Mouse (Mus musculus): ENCODE data around the gene Cactin. TPM values are rescaled to one million over a fixed set of nuclear protein-coding genes. Genes with fewer than 3 reads are reported as not detected.

Cactin gene
- polyA plus RNA-seq, 1 experiment from 2014 or later = 12.4 TPM

DNA sequence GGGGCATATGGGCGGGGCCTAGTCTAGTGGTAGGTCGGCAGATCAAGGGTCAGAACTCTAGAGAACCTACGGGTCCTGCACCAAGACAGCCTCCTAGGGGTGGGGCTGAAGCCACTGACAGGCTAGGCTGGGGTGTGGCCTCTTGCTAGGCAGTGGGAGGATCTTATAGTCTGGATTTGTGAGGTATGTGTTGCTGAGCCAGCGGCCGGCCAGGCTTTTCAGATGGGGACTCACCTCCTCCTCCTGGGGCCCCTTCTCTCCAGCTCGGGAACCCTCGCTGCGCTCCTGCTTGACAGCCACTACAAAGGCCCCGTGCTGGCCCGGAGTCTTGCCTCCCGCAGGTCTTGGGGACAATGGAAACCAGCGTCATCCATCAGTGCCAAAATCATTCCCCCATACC, 28.2 kb downstream of the Cactin start:
- peaks cover 47% of the 10 kb centered on the region for H3K4me1 ChIP-seq (ENCODE audit: insufficient read depth)
- ATAC-seq = no peak

GRCm38 (mm10) chr10:81349961-81350350, 29.1 kb downstream of the Cactin start:
- Histone ChIP-seq H3K27ac (ENCODE audit: low read depth) (peak overlapping the region; percentile 89), H3K4me3 (ENCODE audit: low read depth, low read length) (peak overlapping the region; percentile 89), H3K4me1 (ENCODE audit: insufficient read depth) (peaks cover 47% of the 10 kb centered on the region), H3K9ac (replicated peaks) (peak overlapping the region; percentile 87), H3K9me3 (ENCODE audit: low read length) (no peaks in the 10 kb centered on the region), H3K4me2 (ENCODE audit: low read depth, low read length) (peak overlapping the region; percentile 99), H3K36me3 (replicated peaks; ENCODE audit: insufficient read depth, low read length) (peaks cover 10% of the 10 kb centered on the region), H3K27me3 (ENCODE audit: insufficient read depth, low read length) (no peaks in the 10 kb centered on the region)
- TF ChIP-seq EP300 (IDR thresholded peaks at IDR 0.05; ENCODE audit: low read depth) = no peak
- no peak for TF ChIP-seq CTCF (IDR thresholded peaks at IDR 0.05; ENCODE audit: low read depth)
- DNase-seq (no peak), ATAC-seq (no peak)
- WGBS (ENCODE audit: insufficient replicate concordance) = 2% methylated on average over 25 of the region's 29 CpGs

More for the DNA sequence above, 28.2 kb downstream of the Cactin start:
- 12% methylated on average over 12 of the region's 12 CpGs for WGBS (ENCODE audit: insufficient replicate concordance)
- peaks cover 6% of the 10 kb centered on the region; the same call in 1 of the 2 replicates for H3K27me3 ChIP-seq (ENCODE audit: insufficient read depth, low read length)
- TF ChIP-seq CTCF (IDR thresholded peaks at IDR 0.05; ENCODE audit: low read depth) (no peak), EP300 (IDR thresholded peaks at IDR 0.05; ENCODE audit: low read depth) (no peak)
- H3K4me2 ChIP-seq (ENCODE audit: low read depth, low read length) = peak overlapping the region; percentile 99
- H3K27ac ChIP-seq (ENCODE audit: low read depth) = peak overlapping the region; percentile 89
- DNase-seq = peak; percentile 71
- H3K9me3 ChIP-seq (ENCODE audit: low read length) = no peaks in the 10 kb centered on the region
- peak overlapping the region; percentile 89 for H3K4me3 ChIP-seq (ENCODE audit: low read depth, low read length)
- peak overlapping the region; percentile 87 for H3K9ac ChIP-seq (replicated peaks)
- peaks cover 10% of the 10 kb centered on the region for H3K36me3 ChIP-seq (replicated peaks; ENCODE audit: insufficient read depth, low read length)

GRCm38 (mm10) chr10:81350351-81351063, 29.6 kb downstream of the Cactin start, which contains the start of gene Hmg20b:
TSS of gene Hmg20b (minus strand) at chr10:81350480.
- H3K27ac ChIP-seq (ENCODE audit: low read depth) = peak within 1 kb of the TSS; percentile 89
- peak within 1 kb of the TSS; percentile 99 for H3K4me2 ChIP-seq (ENCODE audit: low read depth, low read length)
- peak; percentile 99 for DNase-seq
- peak within 1 kb of the TSS; percentile 87 for H3K9ac ChIP-seq (replicated peaks)
- no peaks in the 10 kb centered on the region for H3K27me3 ChIP-seq (ENCODE audit: insufficient read depth, low read length)
- peak within 1 kb of the TSS; percentile 89 for H3K4me3 ChIP-seq (ENCODE audit: low read depth, low read length)
- 2% methylated on average over 54 of the region's 54 CpGs for WGBS (ENCODE audit: insufficient replicate concordance)
- no peaks in the 10 kb centered on the region for H3K9me3 ChIP-seq (ENCODE audit: low read length)
- peak; percentile 95 for TF ChIP-seq CTCF (IDR thresholded peaks at IDR 0.05; ENCODE audit: low read depth)
- TF ChIP-seq EP300 (IDR thresholded peaks at IDR 0.05; ENCODE audit: low read depth) = peak; percentile 11; the same call in 1 of the 2 replicates
- H3K36me3 ChIP-seq (replicated peaks; ENCODE audit: insufficient read depth, low read length) = peaks cover 10% of the 10 kb centered on the region
- peak; percentile 95 for ATAC-seq
- H3K4me1 ChIP-seq (ENCODE audit: insufficient read depth) = peaks cover 47% of the 10 kb centered on the region

DNA sequence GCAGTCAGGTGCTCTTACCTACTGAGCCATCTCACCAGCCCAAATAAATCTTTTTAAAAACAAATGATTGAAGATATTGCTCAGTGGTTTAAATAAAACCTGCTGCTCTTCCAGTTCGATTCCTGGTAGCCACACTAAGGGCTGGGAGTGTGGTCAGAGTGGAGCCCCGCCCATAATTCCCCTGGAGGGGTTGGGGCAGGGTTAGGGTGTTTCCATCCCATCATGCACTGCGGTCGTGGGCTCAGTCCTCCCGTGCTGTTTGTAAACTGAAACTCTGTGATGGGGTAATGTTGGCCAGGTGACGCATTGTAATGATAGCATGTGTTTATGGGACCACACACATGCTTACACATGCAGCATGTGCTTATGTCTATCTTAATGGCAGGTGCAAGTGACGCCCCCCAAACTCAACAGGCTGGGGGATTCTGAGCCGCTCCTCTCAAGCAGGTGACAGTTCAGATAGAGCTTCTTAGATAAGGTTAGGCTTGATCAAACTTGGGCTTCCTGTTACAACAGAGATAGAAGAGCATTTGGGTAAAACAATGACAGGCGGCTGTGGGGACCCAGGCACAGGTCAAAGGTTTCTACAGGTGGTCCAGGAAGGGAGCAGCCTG, 30.9 kb downstream of the Cactin start:
- H3K27ac ChIP-seq (ENCODE audit: low read depth) = peak overlapping the region; percentile 50
- no peaks in the 10 kb centered on the region for H3K27me3 ChIP-seq (ENCODE audit: insufficient read depth, low read length)
- no peak overlapping the region for H3K9ac ChIP-seq (replicated peaks)
- no peaks in the 10 kb centered on the region for H3K9me3 ChIP-seq (ENCODE audit: low read length)
- H3K4me1 ChIP-seq (ENCODE audit: insufficient read depth) = peaks cover 51% of the 10 kb centered on the region
- H3K4me2 ChIP-seq (ENCODE audit: low read depth, low read length) = peak overlapping the region; percentile 67
- TF ChIP-seq EP300 (IDR thresholded peaks at IDR 0.05; ENCODE audit: low read depth) (0 out of 2 replicates have a peak, but pooled peaks have one; percentile 10), CTCF (IDR thresholded peaks at IDR 0.05; ENCODE audit: low read depth) (no peak)
- H3K36me3 ChIP-seq (replicated peaks; ENCODE audit: insufficient read depth, low read length) = peaks cover 10% of the 10 kb centered on the region
- no peak for ATAC-seq
- H3K4me3 ChIP-seq (ENCODE audit: low read depth, low read length) = peak overlapping the region; percentile 11; the same call in 1 of the 2 replicates
- DNase-seq = peak; percentile 74
- WGBS (ENCODE audit: insufficient replicate concordance) = 15% methylated on average over 9 of the region's 9 CpGs

GRCm38 (mm10) chr10:81354738-81355477, 34.0 kb downstream of the Cactin start:
- Histone ChIP-seq H3K9ac (replicated peaks) (no peak overlapping the region), H3K27ac (ENCODE audit: low read depth) (no peak overlapping the region), H3K9me3 (ENCODE audit: low read length) (no peaks in the 10 kb centered on the region), H3K27me3 (ENCODE audit: insufficient read depth, low read length) (no peaks in the 10 kb centered on the region), H3K4me1 (ENCODE audit: insufficient read depth) (peaks cover 48% of the 10 kb centered on the region), H3K4me3 (ENCODE audit: low read depth, low read length) (no peak overlapping the region), H3K36me3 (replicated peaks; ENCODE audit: insufficient read depth, low read length) (no peaks in the 10 kb centered on the region), H3K4me2 (ENCODE audit: low read depth, low read length) (no peak overlapping the region)
- WGBS (ENCODE audit: insufficient replicate concordance) = 69% methylated on average over 9 of the region's 9 CpGs
- TF ChIP-seq CTCF (IDR thresholded peaks at IDR 0.05; ENCODE audit: low read depth) = no peak
- no peak for TF ChIP-seq EP300 (IDR thresholded peaks at IDR 0.05; ENCODE audit: low read depth)
- ATAC-seq (no peak), DNase-seq (no peak)

DNA sequence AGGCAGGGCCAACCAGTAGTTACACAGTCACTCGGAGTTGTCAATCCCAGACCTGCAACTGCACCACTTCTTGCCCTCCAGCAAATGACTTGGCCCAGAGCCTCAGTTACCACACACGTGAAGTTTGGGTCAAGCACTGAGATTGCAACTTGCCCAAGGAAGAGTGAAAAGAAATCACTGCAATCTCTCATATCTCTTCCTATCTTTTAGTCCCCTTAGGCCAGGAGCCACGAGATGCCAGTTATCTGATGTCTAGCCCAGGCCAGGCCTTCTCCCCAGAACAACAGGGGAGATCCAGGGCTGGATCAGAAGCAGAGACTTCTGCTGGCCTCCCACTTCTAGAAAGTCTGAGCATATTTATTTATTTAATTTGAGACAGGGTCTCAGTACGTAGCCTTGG, 34.6 kb downstream of the Cactin start:
- Histone ChIP-seq H3K27ac (ENCODE audit: low read depth) (peak overlapping the region; percentile 50; the same call in 1 of the 2 replicates), H3K4me1 (ENCODE audit: insufficient read depth) (peaks cover 47% of the 10 kb centered on the region), H3K36me3 (replicated peaks; ENCODE audit: insufficient read depth, low read length) (peaks cover 3% of the 10 kb centered on the region; the same call in 1 of the 2 replicates), H3K4me2 (ENCODE audit: low read depth, low read length) (no peak overlapping the region), H3K4me3 (ENCODE audit: low read depth, low read length) (no peak overlapping the region), H3K9ac (replicated peaks) (no peak overlapping the region), H3K9me3 (ENCODE audit: low read length) (no peaks in the 10 kb centered on the region), H3K27me3 (ENCODE audit: insufficient read depth, low read length) (no peaks in the 10 kb centered on the region)
- DNase-seq = no peak
- 67% methylated on average over 4 of the region's 4 CpGs for WGBS (ENCODE audit: insufficient replicate concordance)
- no peak for ATAC-seq
- no peak for TF ChIP-seq EP300 (IDR thresholded peaks at IDR 0.05; ENCODE audit: low read depth)
- no peak for TF ChIP-seq CTCF (IDR thresholded peaks at IDR 0.05; ENCODE audit: low read depth)
